Mouse (Mus musculus) left cerebral cortex, adult 8-10 months (tissue): ENCODE data around the gene Kmt5a. TPM values are rescaled to one million over a fixed set of nuclear protein-coding genes. Genes with fewer than 3 reads are reported as not detected.

Experiments used
- DNase-seq, 2 experiments: peaks; one replicate each; pipeline ENCODE4 v3.0.0; 2022; ENCODE audit warnings: low spot score in 2 of 2
- total RNA-seq, 4 experiments: library from RNA; stranded (reverse); gene quantifications; 2 replicates each; pipeline ENCODE4 v1.2.4; 2022

Kmt5a gene
- total RNA-seq: 10 to 100 TPM; 46.3 to 56.1 (median 53.9) TPM

DNA sequence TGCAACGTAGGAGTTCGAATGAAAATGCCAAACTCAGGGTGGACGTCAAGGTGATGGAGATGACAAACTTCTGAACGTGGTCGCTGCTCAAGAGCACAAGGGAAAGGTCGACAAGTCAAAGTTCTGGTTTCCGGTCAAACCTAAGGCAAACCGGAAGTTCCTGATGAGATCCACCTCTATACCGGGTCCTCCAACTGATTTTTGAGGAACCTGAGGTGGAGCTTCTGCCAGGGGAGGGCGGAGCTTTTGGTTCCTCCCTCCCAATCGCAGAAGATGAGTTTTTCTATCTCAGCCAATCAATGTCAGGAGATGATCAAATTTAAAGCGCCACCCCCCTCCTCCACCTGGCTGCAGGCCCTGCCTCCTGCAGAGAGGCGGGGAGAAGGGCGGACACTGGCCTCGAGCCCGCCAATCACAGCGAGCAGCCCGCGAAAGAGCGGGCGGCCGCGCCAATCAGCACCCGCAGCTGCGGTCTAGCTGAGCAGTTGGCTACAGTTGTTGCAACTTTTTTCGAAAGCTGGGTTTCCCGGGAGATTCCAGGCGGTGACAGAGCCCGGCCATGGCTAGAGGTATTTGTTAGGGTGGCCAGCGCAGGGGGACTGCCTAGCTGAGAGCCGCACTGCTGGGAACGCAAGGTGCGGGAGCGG lies at the start of gene Kmt5a:
Gene Kmt5a (plus strand): TSS at position 484 of the 647 bp plus-strand sequence.
- DNase-seq: peak; percentile 87 to 96

DNA sequence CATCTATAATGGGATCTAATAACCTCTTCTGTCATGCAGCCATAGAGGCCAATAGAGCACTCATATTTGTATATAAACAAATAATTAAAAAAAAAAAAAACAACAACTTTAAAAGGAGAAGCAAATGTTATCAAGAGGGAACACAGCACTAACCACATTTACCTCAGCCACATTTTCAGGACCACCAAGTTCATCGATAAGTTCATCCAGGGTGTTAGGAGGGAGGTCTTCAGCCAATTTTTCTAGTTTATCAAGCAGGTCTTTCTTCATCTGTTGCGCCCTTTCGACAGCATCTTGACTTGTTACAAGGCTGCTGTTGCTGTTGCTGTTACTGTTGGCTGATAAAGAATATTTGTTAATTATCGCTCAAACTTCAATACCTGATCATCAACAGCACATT lies 47.3 kb upstream of the Kmt5a start:
- DNase-seq: no peak

- DNase-seq: no peak
Observed at GRCm38 (mm10) chr5:124393726-124394125, 46.0 kb upstream of the Kmt5a start.

GRCm38 (mm10) chr5:124410808-124411207 lies 28.9 kb upstream of the Kmt5a start:
- no peak for DNase-seq

- no peak for DNase-seq
Observed at GRCm38 (mm10) chr5:124412163-124412562, 27.6 kb upstream of the Kmt5a start.

DNA sequence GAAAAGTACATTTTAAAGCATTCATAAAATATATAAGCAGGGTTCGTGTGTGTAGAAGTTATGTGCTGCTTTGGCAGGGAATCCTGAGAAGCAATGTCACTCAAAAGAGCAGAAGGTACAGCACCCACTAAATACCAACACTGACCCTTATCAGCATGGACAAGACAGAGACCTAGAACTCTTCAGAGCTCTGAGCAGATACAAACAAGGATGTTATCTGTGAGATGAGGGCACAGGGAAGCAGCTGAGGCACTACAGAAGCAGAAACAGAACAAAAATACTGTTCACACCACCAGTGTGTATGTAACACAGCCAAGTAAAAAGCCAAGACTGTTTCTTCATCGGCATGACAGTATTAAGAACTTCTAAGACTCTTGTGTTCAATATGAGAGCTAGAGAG lies 20.8 kb upstream of the Kmt5a start:
- no peak for DNase-seq

- no peak for DNase-seq
Observed at GRCm38 (mm10) chr5:124421786-124422185, 17.9 kb upstream of the Kmt5a start.

- no peak for DNase-seq
Observed at GRCm38 (mm10) chr5:124424200-124424722, 15.5 kb upstream of the Kmt5a start.

DNA sequence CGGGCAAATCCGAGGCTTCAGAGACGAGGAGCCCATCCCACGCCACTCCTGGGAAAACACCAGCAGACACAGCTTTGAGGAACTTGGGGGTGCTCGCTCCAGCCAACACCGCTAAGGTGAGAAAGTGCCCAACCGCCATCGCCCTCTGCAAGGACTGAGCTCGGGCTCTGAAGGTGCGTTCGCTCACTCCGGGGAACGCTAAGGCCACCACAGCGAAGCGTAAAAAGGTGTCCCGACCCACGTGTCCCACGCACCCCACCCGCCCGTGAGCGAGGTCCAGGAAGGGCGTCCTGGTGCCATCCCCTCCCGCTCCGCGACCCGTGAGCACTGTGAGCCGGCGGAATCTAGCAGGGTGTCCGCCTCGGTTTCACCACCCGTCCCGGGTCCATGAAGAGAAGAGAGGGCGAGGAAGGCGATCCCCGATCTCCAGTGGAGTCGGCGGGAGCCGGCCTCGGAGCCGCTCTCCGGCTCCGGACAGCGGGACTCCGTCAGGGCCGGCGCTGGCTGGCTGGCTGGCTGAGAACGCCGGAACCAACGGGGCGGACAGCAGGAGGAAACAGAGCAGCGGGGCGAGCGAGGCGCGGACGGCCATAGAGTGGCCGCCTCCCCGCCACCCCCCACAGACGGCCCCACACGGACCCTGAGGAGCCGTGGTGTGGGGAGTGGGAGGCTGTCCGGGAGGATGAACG lies 14.9 kb upstream of the Kmt5a start:
- no peak for DNase-seq

GRCm38 (mm10) chr5:124425412-124426259 lies 14.1 kb upstream of the Kmt5a start, which contains the start of gene Sbno1:
Gene Sbno1 (minus strand): TSS chr5:124426001.
- peak; percentile 83 to 93 for DNase-seq

- DNase-seq: no peak
Observed at GRCm38 (mm10) chr5:124426475-124427071, 13.2 kb upstream of the Kmt5a start.

DNA sequence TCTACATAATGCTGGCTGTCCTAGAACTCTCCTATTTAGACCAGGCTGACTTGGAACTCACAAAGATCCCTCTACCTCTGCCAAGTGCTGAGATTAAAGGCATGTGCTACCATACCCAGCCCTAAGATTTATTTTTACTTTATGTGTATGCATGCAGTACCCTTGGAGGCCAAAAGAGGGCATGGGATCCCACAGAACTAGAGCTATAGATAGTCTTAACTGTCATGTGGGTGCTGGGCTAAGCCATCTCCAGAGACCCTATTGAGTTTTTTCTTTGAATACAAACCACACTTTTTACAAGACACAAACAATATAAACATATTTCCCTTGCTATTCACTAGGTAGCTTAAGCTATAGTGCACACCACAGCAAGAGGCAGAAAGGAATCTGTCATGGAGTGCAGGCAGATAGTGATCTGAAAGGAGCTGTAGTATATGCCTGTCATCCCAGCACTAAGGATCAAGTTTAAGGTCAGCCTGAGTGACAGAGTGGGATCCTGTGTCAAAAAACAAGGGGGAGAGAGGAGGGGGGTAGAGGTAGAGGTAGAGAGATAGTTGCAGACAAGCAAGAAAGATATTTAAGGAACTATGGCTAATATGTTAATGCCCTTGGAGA lies 7.2 kb upstream of the Kmt5a start:
- peak in 1 of 2 experiments; percentile 46 for DNase-seq

DNA sequence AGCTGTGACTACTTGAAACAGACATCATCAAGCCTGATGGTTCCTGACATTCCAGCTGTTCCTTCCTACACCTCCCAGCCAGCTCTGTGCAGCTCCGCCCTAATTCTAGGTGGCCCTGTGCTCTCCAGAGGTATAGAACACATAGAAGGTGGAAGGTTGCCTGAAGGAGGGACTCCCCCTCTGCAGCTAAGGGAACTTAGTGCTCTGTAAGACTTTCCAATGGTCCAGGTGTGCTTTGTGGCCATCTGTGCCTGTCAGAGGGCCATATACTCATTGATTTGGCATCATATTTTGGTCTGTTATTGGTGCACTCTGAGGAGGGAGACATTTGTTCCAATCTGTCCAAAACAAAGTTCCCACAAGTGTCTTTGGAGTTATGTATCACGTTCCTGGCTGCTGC lies 6.7 kb upstream of the Kmt5a start:
- no peak for DNase-seq

GRCm38 (mm10) chr5:124438229-124438628 lies 1.5 kb upstream of the Kmt5a start:
- DNase-seq: no peak

DNA sequence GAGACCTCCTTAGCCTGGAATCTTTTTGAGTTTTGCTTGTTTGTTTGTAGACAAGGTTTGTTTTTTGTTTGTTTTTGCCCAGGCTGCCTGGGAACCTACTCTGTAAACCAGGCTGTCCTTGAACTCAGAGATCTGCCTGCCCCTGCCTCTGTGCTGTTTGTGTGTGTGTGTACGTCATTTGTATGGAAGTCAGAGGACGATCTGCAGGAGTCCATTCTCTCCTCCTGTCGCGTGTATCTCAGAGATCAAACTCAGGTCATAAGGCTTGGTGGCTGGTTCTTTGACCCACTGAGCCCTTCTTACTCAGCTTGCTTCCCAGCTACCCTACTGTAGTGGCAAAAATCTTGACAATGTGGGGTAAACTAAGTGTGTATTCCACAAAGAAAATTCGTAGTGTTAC lies 984 bp upstream of the Kmt5a start:
- DNase-seq: no peak

DNA sequence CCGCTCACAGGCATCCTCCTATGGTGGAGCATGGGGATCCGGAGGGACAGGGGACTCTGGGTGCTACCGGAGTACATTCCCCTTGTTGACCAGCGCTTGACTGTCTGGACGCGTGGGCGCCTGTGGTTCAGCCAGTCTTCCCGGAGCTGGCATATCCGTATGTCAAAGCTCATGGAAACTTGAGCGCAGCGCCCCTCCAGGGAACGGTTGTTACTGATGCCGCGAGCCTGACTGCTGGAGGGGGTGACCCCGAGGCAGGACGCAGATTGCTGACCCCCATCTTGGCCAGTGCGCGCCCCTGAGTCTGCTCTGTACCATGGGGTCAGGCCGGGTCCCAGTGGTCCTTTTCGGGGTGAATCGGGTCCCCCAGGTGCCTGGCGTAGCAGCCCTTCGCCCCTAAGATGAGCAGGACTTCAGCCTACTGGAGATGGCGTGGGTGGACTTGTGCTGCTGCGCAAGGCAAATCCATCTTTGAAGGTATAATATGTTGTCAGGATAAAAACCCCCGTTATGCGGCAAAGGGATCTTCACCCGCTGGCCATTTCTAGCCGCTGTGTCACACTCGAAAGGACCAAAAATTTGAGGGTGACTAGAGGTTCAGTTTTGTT lies 468 bp downstream of the Kmt5a start:
- DNase-seq: no peak

- DNase-seq: no peak
Observed at GRCm38 (mm10) chr5:124442628-124443027, 2.9 kb downstream of the Kmt5a start.

GRCm38 (mm10) chr5:124444208-124444607 lies 4.5 kb downstream of the Kmt5a start:
- no peak for DNase-seq

DNA sequence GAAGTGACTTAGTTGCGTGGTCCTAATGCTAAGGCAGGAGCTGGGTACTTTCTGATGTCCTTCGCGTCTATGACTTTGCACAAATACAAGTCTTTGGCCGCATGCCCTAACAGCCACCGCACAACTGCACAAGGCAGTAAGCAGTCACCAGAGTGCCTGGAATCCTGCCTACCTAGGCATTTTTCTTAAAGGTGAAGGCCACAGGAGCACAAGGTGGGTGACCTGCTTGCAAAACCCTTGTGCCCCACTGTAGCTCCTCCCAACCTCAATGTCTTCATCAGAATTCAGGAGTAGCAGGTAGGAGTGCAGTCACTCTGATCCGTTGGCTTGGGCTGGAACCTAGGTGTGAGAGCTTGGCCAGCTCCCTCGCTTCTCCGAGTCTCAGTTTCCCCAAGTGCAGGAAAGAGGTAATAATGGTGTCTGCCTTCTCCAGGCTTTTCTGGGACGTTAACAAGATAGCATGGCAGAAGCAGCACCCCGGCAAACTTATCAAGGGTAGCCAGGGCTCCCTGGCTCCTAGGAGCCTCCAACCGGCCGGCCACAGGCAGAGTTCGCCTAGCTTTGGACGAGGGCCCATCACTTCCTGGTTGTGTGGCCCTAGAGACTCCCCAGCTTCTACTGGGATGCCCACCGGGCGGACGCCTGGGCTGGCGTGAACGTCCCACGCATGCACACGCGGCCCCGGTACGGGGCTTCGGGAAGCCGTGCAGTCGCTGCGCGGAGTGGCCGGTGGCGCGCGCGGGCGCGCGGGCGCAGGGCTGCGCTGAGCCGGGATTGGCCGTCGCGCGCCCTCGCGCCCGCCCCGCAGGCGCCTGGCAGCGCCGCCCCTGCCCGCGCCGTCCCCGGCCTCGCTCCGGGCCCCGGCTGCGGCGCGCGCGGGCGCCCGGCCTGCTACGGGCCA lies 5.2 kb downstream of the Kmt5a start:
- no peak for DNase-seq
